Mouse (Mus musculus): ENCODE data around the gene Bcar1. TPM values are rescaled to one million over a fixed set of nuclear protein-coding genes. Genes with fewer than 3 reads are reported as not detected.

Gene Bcar1
- polyA plus RNA-seq, 1 experiment: 14.0 TPM

DNA sequence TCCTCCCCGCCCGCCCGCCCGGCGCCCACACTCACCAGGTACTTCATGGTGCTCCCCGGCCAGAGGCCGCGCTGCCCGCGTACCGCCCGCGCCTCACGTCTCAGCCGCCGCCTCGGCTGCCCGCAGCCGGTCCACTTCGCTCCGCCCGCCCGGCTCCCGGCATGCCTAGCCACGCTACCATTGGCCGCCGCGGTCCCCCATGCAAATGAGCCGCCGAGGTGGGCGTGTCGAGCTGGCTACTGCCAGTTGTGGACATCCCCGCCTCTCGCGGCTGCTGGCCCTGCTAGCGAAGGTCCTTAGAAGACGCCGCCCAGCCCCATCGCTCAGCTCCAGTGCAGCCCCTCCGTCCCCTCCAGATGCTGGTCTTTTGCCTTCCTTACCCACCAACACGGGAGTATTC lies 11.6 kb downstream of the Bcar1 start:
- 1% methylated on average over 41 of the region's 41 CpGs for WGBS
- Histone ChIP-seq H3K4me3 (ENCODE audit: control insufficient read depth, insufficient read depth, low read length) (peak overlapping the region; percentile 46), H3K4me1 (replicated peaks; ENCODE audit: control insufficient read depth, insufficient read depth, low read length) (peaks cover 10% of the 10 kb centered on the region), H3K27me3 (ENCODE audit: control insufficient read depth, insufficient read depth, low read length) (peaks cover 15% of the 10 kb centered on the region; the same call in 1 of the 2 replicates), H3K36me3 (ENCODE audit: control insufficient read depth, insufficient read depth, low read length) (no peaks in the 10 kb centered on the region), H3K27ac (ENCODE audit: control insufficient read depth, insufficient read depth, low read length) (no peak overlapping the region)
- TF ChIP-seq CTCF (IDR thresholded peaks at IDR 0.05; ENCODE audit: borderline replicate concordance, control insufficient read depth, extremely low read depth, insufficient read depth, low read length, poor library complexity): no peak
- TF ChIP-seq POLR2A (IDR thresholded peaks at IDR 0.05; ENCODE audit: control insufficient read depth, extremely low read depth, insufficient read depth, low read length, poor library complexity): no peak
- peak; percentile 80 for DNase-seq

DNA sequence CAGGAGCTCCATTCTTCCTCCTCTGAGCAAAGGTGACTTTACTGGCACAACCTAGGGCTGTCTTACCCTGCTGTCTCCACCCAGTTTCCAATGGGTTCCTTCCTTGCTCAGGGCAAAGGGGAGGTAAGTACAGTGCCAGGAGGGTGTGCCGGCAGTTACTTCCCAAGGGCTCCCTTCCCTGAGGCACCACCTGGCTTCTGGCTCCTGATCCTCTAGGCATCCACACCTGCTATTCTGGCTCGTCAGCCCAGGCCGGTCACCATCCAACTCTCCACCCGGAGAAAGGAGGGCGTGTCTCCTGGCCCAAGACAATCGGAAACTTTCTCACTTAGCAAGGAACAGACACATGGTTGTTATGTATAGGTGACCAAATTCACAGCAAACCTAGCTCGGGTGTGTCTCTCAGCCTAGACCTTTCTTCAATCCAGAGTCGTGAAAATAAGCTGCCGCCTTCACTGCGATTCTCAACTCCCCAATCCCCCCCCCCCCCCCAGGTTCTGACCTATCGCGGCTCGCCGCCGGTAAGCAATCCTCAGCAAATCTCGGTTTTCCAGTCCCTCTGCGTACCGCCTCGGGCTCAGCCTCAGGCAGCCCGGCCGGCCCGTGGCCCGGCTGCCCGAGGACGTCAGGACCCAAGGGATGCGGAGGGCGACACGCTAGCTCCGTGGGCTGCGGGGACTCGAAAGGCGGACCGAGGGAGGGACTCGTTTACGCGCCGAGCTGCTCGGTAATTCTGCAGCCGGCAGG lies 12.2 kb downstream of the Bcar1 start:
- Histone ChIP-seq H3K27me3 (ENCODE audit: control insufficient read depth, insufficient read depth, low read length) (peaks cover 15% of the 10 kb centered on the region; the same call in 1 of the 2 replicates), H3K4me3 (ENCODE audit: control insufficient read depth, insufficient read depth, low read length) (peak overlapping the region; percentile 46), H3K4me1 (replicated peaks; ENCODE audit: control insufficient read depth, insufficient read depth, low read length) (peaks cover 10% of the 10 kb centered on the region), H3K27ac (ENCODE audit: control insufficient read depth, insufficient read depth, low read length) (no peak overlapping the region), H3K36me3 (ENCODE audit: control insufficient read depth, insufficient read depth, low read length) (no peaks in the 10 kb centered on the region)
- no peak for DNase-seq
- WGBS: 3% methylated on average over 38 of the region's 39 CpGs
- TF ChIP-seq CTCF (IDR thresholded peaks at IDR 0.05; ENCODE audit: borderline replicate concordance, control insufficient read depth, extremely low read depth, insufficient read depth, low read length, poor library complexity) (no peak), POLR2A (IDR thresholded peaks at IDR 0.05; ENCODE audit: control insufficient read depth, extremely low read depth, insufficient read depth, low read length, poor library complexity) (no peak)

DNA sequence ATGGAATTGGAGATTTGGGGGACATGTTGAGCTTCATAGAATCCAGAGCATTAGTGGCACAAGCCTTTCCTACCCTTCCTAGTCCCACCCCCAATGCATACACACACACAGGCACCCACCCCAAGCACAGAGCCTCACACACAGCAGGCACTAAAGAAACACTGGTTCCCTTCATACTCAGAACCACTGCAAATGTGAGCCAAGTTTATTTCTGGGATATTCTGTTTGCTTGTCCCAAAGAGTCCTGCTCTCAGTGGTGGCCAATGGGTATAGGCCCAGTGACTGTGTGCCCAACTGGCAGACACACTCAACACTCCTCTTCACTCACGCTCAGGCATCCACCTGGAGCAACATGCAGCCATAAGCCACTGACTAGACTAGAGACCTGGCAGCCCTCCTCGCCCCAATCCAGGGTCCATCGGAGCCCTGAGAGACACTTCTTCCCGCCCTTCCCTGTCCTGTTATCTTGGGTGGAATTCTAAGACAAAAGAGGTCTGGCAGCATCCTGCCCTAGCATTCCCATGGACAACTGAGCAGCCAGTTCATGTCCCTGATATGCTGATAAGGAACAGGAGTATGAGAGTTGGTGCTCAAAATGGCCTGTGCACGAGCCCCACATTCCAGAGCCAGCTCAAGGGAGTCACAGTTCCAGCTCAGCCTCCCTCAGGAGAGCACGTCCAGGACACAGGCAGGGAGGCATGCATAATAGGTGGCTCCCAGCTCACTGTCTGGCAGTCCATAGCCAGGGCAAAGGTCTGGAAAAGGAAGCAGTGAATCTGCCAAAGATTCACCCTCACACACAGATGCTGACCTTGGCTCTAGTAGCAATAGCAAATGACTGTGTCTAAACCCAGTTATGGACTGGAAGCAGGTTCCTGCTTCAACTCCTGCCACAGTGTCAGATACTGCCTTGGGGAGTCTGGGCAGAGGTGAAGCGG lies 14.1 kb downstream of the Bcar1 start:
- peaks cover 10% of the 10 kb centered on the region for H3K4me1 ChIP-seq (replicated peaks; ENCODE audit: control insufficient read depth, insufficient read depth, low read length)
- H3K36me3 ChIP-seq (ENCODE audit: control insufficient read depth, insufficient read depth, low read length): no peaks in the 10 kb centered on the region
- peaks cover 15% of the 10 kb centered on the region; the same call in 1 of the 2 replicates for H3K27me3 ChIP-seq (ENCODE audit: control insufficient read depth, insufficient read depth, low read length)
- no peak overlapping the region for H3K4me3 ChIP-seq (ENCODE audit: control insufficient read depth, insufficient read depth, low read length)
- DNase-seq: no peak
- WGBS: 86% methylated on average over 7 of the region's 7 CpGs
- no peak overlapping the region for H3K27ac ChIP-seq (ENCODE audit: control insufficient read depth, insufficient read depth, low read length)
- TF ChIP-seq CTCF (IDR thresholded peaks at IDR 0.05; ENCODE audit: borderline replicate concordance, control insufficient read depth, extremely low read depth, insufficient read depth, low read length, poor library complexity) (no peak), POLR2A (IDR thresholded peaks at IDR 0.05; ENCODE audit: control insufficient read depth, extremely low read depth, insufficient read depth, low read length, poor library complexity) (no peak)

DNA sequence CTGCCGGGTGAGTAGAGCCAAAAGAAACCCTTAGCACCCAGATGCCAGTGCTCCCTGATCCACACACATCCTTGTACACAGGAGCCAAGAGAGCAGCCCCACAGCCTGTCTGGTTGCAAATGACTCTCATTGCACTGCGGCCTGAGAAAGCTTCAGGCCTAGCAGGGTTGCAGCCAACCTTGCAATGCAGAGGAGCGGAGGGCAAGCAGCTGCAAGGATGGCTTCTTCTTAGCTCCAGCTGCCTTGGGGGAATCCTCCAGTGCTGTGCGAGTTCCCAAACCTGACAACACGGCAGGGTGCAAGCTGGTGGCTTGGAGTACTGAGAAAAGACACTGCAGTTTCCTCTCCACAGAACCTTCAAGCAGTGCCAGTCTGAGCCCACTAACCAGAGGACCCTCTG lies 15.1 kb downstream of the Bcar1 start:
- TF ChIP-seq POLR2A (IDR thresholded peaks at IDR 0.05; ENCODE audit: control insufficient read depth, extremely low read depth, insufficient read depth, low read length, poor library complexity) (no peak), CTCF (IDR thresholded peaks at IDR 0.05; ENCODE audit: borderline replicate concordance, control insufficient read depth, extremely low read depth, insufficient read depth, low read length, poor library complexity) (no peak)
- Histone ChIP-seq H3K27me3 (ENCODE audit: control insufficient read depth, insufficient read depth, low read length) (peaks cover 15% of the 10 kb centered on the region; the same call in 1 of the 2 replicates), H3K27ac (ENCODE audit: control insufficient read depth, insufficient read depth, low read length) (no peak overlapping the region), H3K4me1 (replicated peaks; ENCODE audit: control insufficient read depth, insufficient read depth, low read length) (peaks cover 10% of the 10 kb centered on the region), H3K4me3 (ENCODE audit: control insufficient read depth, insufficient read depth, low read length) (no peak overlapping the region), H3K36me3 (ENCODE audit: control insufficient read depth, insufficient read depth, low read length) (no peaks in the 10 kb centered on the region)
- 87% methylated on average over 5 of the region's 5 CpGs for WGBS
- DNase-seq: no peak

DNA sequence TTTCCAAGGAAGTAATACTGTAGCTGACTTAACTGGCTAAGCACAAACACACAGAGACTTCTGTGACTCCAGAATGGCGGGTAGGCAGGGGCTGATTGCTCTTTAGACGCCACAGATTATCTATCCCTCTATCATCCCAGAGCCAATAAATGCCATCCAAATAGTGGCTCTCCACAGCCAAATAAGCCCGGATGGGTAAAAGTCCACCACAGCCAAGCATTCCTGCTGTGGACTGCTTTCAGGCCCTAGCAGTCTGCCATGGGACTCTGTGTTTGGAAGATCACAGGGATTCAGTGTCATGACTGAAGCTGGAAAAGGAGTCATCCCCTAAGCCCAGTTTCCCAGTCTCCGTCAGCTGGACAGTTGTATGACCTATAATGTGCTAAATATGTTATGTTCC lies 16.1 kb downstream of the Bcar1 start:
- no peaks in the 10 kb centered on the region for H3K36me3 ChIP-seq (ENCODE audit: control insufficient read depth, insufficient read depth, low read length)
- peaks cover 11% of the 10 kb centered on the region; the same call in 1 of the 2 replicates for H3K27me3 ChIP-seq (ENCODE audit: control insufficient read depth, insufficient read depth, low read length)
- no peak overlapping the region for H3K4me3 ChIP-seq (ENCODE audit: control insufficient read depth, insufficient read depth, low read length)
- TF ChIP-seq POLR2A (IDR thresholded peaks at IDR 0.05; ENCODE audit: control insufficient read depth, extremely low read depth, insufficient read depth, low read length, poor library complexity): no peak
- no peak for TF ChIP-seq CTCF (IDR thresholded peaks at IDR 0.05; ENCODE audit: borderline replicate concordance, control insufficient read depth, extremely low read depth, insufficient read depth, low read length, poor library complexity)
- WGBS: 93% methylated on average over 4 of the region's 4 CpGs
- DNase-seq: no peak
- no peak overlapping the region for H3K27ac ChIP-seq (ENCODE audit: control insufficient read depth, insufficient read depth, low read length)
- peaks cover 10% of the 10 kb centered on the region for H3K4me1 ChIP-seq (replicated peaks; ENCODE audit: control insufficient read depth, insufficient read depth, low read length)
